Comparison of ENCODE assay signal across 18 mouse cellular contexts in genomic region chr5:149679886-149680285, GRCm38 (mm10). TPM values are rescaled to one million over a fixed set of nuclear protein-coding genes. Genes with fewer than 3 reads are reported as not detected.
DNase-seq lines count a peak whose midpoint lies in the region; ATAC-seq and TF ChIP-seq lines count a peak whose summit lies in the region.
"Had no signal": no experiment of that assay in that cellular context is flagged by ENCODE, and none has a peak within 500 bp of the region (broad histone marks: within the 10 kb centered on the region; RNA-seq: fewer than 3 reads in every experiment).

No protein-coding gene starts in this region.

- no peak overlapping the region for H3K9ac ChIP-seq in heart, embryonic 13.5 days
- H3K9ac ChIP-seq in lung, embryonic 15.5 days, result no peak overlapping the region
- H3K9ac ChIP-seq in forebrain, postnatal 0 days, result no peak overlapping the region
- H3K9ac ChIP-seq in neural tube, embryonic 14.5 days (replicated peaks; ENCODE audit: low read depth, low read length), result no peak overlapping the region

- no peak overlapping the region for H3K4me3 ChIP-seq in heart, embryonic 13.5 days
- H3K4me3 ChIP-seq in lung, embryonic 15.5 days, result no peak overlapping the region
- no peak overlapping the region for H3K4me3 ChIP-seq in forebrain, postnatal 0 days (ENCODE audit: low read depth, low read length)
- H3K4me3 ChIP-seq in neural tube, embryonic 14.5 days (ENCODE audit: low read depth, low read length), result no peak overlapping the region

- peaks cover 9% of the 10 kb centered on the region for H3K4me1 ChIP-seq in heart, embryonic 13.5 days
- H3K4me1 ChIP-seq in lung, embryonic 15.5 days, result peaks cover 12% of the 10 kb centered on the region
- H3K4me1 ChIP-seq in forebrain, postnatal 0 days (ENCODE audit: insufficient read depth), result no peaks in the 10 kb centered on the region
- peaks cover 6% of the 10 kb centered on the region; the same call in 1 of the 2 replicates for H3K4me1 ChIP-seq in neural tube, embryonic 14.5 days (ENCODE audit: control insufficient read depth, insufficient read depth, low read length)

- peaks cover 12% of the 10 kb centered on the region; the same call in 1 of the 2 replicates for H3K27me3 ChIP-seq in heart, embryonic 13.5 days (replicated peaks)
- H3K27me3 ChIP-seq in lung, embryonic 15.5 days, result no peaks in the 10 kb centered on the region
- H3K27me3 ChIP-seq in forebrain, postnatal 0 days (ENCODE audit: insufficient read depth, low read length), result no peaks in the 10 kb centered on the region
- H3K27me3 ChIP-seq in neural tube, embryonic 14.5 days (ENCODE audit: control insufficient read depth, insufficient read depth, low read length), result no peaks in the 10 kb centered on the region
- H3K27me3 ChIP-seq: embryonic facial prominence, embryonic 12.5 days had no signal

- no peaks in the 10 kb centered on the region for H3K9me3 ChIP-seq in heart, embryonic 13.5 days
- H3K9me3 ChIP-seq in lung, embryonic 15.5 days, result no peaks in the 10 kb centered on the region
- no peaks in the 10 kb centered on the region for H3K9me3 ChIP-seq in forebrain, postnatal 0 days (ENCODE audit: low read length)
- no peaks in the 10 kb centered on the region for H3K9me3 ChIP-seq in neural tube, embryonic 14.5 days (ENCODE audit: control insufficient read depth, low read length)
- H3K9me3 ChIP-seq: embryonic facial prominence, embryonic 12.5 days; G1E; midbrain, embryonic 12.5 days had no signal

- H3K36me3 ChIP-seq in heart, embryonic 13.5 days, result no peaks in the 10 kb centered on the region
- H3K36me3 ChIP-seq in lung, embryonic 15.5 days, result no peaks in the 10 kb centered on the region
- H3K36me3 ChIP-seq in forebrain, postnatal 0 days (ENCODE audit: insufficient read depth), result no peaks in the 10 kb centered on the region
- H3K36me3 ChIP-seq in neural tube, embryonic 14.5 days (ENCODE audit: control insufficient read depth, insufficient read depth, low read length), result no peaks in the 10 kb centered on the region
- H3K36me3 ChIP-seq: embryonic facial prominence, embryonic 12.5 days; midbrain, embryonic 12.5 days had no signal

- 67% methylated on average over 7 of the region's 7 CpGs for WGBS in heart, embryonic 13.5 days
- 50% methylated on average over 7 of the region's 7 CpGs for WGBS in lung, embryonic 15.5 days
- WGBS in forebrain, postnatal 0 days, result 26% methylated on average over 7 of the region's 7 CpGs
- WGBS in neural tube, embryonic 14.5 days, result 52% methylated on average over 7 of the region's 7 CpGs

- ATAC-seq in heart, embryonic 13.5 days (ENCODE audit: extremely low read depth, insufficient number of reproducible peaks, low FRiP score, low TSS enrichment), result no peak
- ATAC-seq in lung, embryonic 15.5 days (ENCODE audit: borderline replicate concordance, extremely low read depth, low FRiP score, low TSS enrichment), result no peak
- ATAC-seq in forebrain, postnatal 0 days, result no peak
- no peak for ATAC-seq in neural tube, embryonic 14.5 days (ENCODE audit: low read depth)
- ATAC-seq in inflammation-experienced regulatory T-cells, adult 6 months, result no peak
- ATAC-seq: activated CD4-positive, CD25-positive, alpha-beta regulatory T cell, adult 4 months; lung, postnatal 0 days had no signal

- no peak overlapping the region for H3K27ac ChIP-seq in heart, embryonic 13.5 days (replicated peaks)
- no peak overlapping the region for H3K27ac ChIP-seq in lung, embryonic 15.5 days
- H3K27ac ChIP-seq in forebrain, postnatal 0 days (ENCODE audit: low read depth, low read length), result no peak overlapping the region
- H3K27ac ChIP-seq in neural tube, embryonic 14.5 days (ENCODE audit: low read depth, low read length), result no peak overlapping the region
- H3K27ac ChIP-seq: embryonic facial prominence, embryonic 12.5 days; midbrain, embryonic 12.5 days had no signal

- TF ChIP-seq CTCF in forebrain, postnatal 0 days (IDR thresholded peaks at IDR 0.05; ENCODE audit: low read depth), result no peak

- H3K4me2 ChIP-seq in heart, embryonic 13.5 days, result peak overlapping the region; percentile 94; the same call in 1 of the 2 replicates
- peak overlapping the region; percentile 99; the same call in 1 of the 2 replicates for H3K4me2 ChIP-seq in lung, embryonic 15.5 days
- H3K4me2 ChIP-seq in forebrain, postnatal 0 days (ENCODE audit: low read depth), result peak overlapping the region; percentile 9; the same call in 1 of the 2 replicates
- H3K4me2 ChIP-seq in neural tube, embryonic 14.5 days (ENCODE audit: low read depth, low read length), result peak overlapping the region; percentile 92; the same call in 1 of the 2 replicates

- no peak for DNase-seq in heart, adult 11 months
- no peak for DNase-seq in lung, adult 18-20 months
- DNase-seq in forebrain, postnatal 0 days, result no peak
- DNase-seq in adrenal gland, adult 18-20 months (ENCODE audit: low spot score in 2 of 2), result no peak
- DNase-seq: B cell, adult 2 months; heart, postnatal 14 days; layer of hippocampus, postnatal 36 days; right cerebral cortex, postnatal 4 days; thymus, postnatal 25 days had no signal

RNA-seq across cellular contexts. Expression of gene B3glct, which starts 1.9 kb away (rescaled TPM):
- polyA plus RNA-seq in heart, embryonic 13.5 days (2015; fragmentation: Nextera tagmentation; extraction: Ambion mirVana), result 9.4 and 9.5 TPM in 2 replicates
- 15.7 and 16.2 TPM in 2 replicates for polyA plus RNA-seq in lung, embryonic 15.5 days (2015; fragmentation: Nextera tagmentation; extraction: Ambion mirVana)
- total RNA-seq in forebrain, postnatal 0 days (2014; rRNA removed), result 16.5 and 19.9 TPM in 2 replicates
- polyA plus RNA-seq in forebrain, postnatal 0 days (2015; fragmentation: Nextera tagmentation; extraction: Ambion mirVana), result 12.4 and 13.1 TPM in 2 replicates
- 20.1 and 22.2 TPM in 2 replicates for polyA plus RNA-seq in neural tube, embryonic 14.5 days (2014; fragmentation: Nextera tagmentation; extraction: Ambion mirVana)
- polyA plus RNA-seq in inflammation-experienced regulatory T-cells, adult 6 months (2017; shearing (Covaris generic)), result 1 to 10 TPM; 1.7 to 3.8 (median 2.8) TPM
- total RNA-seq in adrenal gland, adult 18-20 months (2021), result 10 to 100 TPM; 23.1 to 24.7 TPM

RNA-seq across cellular contexts. Expression of gene Hsph1, which starts 43.7 kb away (rescaled TPM):
- 30.1 and 30.7 TPM in 2 replicates for polyA plus RNA-seq in heart, embryonic 13.5 days (2015; fragmentation: Nextera tagmentation; extraction: Ambion mirVana)
- 52.7 and 55.0 TPM in 2 replicates for polyA plus RNA-seq in lung, embryonic 15.5 days (2015; fragmentation: Nextera tagmentation; extraction: Ambion mirVana)
- total RNA-seq in forebrain, postnatal 0 days (2014; rRNA removed), result 41.2 and 49.2 TPM in 2 replicates
- 68.4 and 78.6 TPM in 2 replicates for polyA plus RNA-seq in forebrain, postnatal 0 days (2015; fragmentation: Nextera tagmentation; extraction: Ambion mirVana)
- polyA plus RNA-seq in neural tube, embryonic 14.5 days (2014; fragmentation: Nextera tagmentation; extraction: Ambion mirVana), result 97.1 and 112 TPM in 2 replicates
- 10 to 100 TPM; 15.8 to 35.5 (median 20.2) TPM for polyA plus RNA-seq in inflammation-experienced regulatory T-cells, adult 6 months (2017; shearing (Covaris generic))
- 100 to 1,000 TPM; 460 to 826 TPM for total RNA-seq in adrenal gland, adult 18-20 months (2021)

Comparison
In these comparisons a context has a peak if more than half of its experiments do, and no peak if none do; other contexts are left out.
1. H3K4me2 ChIP-seq: peak in every context shown above with its lines; median percentile 99 in lung, embryonic 15.5 days; 94 in heart, embryonic 13.5 days; 92 in neural tube, embryonic 14.5 days; 9 in forebrain, postnatal 0 days.